Mouse (Mus musculus) telencephalon, adult 2 months (tissue): ENCODE measurements around the gene Mtmr14.

Experiments
- DNase-seq: peaks from one replicate; pipeline ENCODE4 v3.0.0-alpha.2; 2011; ENCODE audit warnings: low read depth, low spot score

Gene Mtmr14

GRCm38 (mm10) chr6:113281676-113282075 lies 44.0 kb downstream of the Mtmr14 start:
- no peak for DNase-seq

DNA sequence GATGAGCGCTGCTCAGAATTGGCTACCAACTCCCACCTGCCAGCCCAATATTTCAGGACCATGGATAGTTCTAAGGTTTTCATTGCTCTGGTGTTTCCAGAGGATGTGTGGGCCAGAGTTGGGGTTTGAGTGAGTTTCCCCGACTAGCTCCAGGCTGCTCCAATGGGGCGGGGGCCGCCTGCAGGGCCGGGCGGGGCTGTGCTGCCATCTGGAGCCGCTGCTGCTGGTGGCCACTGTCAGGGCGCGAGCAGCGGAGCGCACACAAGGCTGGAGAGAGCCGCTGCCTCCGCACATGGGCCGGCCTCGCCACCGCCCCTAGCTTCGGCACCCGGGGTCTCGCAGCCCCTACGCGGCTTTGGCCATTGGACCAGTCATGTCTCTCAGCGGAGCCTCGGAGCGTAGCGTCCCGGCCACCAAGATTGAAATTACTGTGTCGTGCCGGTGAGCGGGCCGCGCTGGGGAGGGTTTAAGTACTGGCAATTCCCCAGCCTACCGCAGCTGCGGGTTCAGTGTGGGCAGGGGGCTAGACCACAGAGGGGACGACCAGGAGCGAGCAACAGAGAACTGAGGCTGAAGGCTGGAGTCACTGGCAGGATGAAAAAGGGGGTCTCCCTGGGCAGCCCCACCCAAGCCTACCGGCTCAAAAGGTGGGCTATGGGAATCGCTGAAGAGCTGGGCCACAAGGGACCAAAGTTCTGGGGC lies 44.6 kb downstream of the Mtmr14 start, which contains the start of gene Cpne9:
Gene Cpne9 (plus strand): TSS at position 207 of the 702 bp plus-strand sequence.
- no peak for DNase-seq

- DNase-seq, result no peak
These were observed 45.3 kb downstream of the Mtmr14 start for GRCm38 (mm10) chr6:113282969-113283368.

DNA sequence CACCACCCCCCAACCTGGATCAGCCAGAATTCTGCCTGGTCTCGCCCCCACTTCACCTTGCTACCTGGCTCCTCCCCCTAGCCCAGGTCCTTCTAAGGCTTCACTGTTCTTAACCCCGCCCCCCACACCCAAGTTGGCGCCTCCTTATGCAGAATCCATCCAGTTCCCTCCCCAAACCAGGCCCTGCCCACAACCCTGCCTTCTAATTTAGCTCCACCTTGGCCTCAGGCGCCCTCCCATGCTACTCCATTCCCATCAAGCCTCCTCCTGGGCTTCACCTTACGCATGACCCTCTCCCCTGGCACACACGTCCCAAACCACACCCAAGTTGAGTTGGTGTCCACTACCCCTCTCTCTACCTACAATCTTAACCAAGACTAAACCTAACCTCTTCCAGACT lies 45.9 kb downstream of the Mtmr14 start:
- DNase-seq, result no peak

- DNase-seq, result no peak
These were observed 47.3 kb downstream of the Mtmr14 start for GRCm38 (mm10) chr6:113284931-113285330.

- no peak for DNase-seq
These were observed 48.7 kb downstream of the Mtmr14 start for GRCm38 (mm10) chr6:113286316-113286715.

GRCm38 (mm10) chr6:113287236-113287635 lies 49.6 kb downstream of the Mtmr14 start:
- DNase-seq, result peak; percentile 74

GRCm38 (mm10) chr6:113289346-113289745 lies 51.7 kb downstream of the Mtmr14 start:
- DNase-seq, result no peak

DNA sequence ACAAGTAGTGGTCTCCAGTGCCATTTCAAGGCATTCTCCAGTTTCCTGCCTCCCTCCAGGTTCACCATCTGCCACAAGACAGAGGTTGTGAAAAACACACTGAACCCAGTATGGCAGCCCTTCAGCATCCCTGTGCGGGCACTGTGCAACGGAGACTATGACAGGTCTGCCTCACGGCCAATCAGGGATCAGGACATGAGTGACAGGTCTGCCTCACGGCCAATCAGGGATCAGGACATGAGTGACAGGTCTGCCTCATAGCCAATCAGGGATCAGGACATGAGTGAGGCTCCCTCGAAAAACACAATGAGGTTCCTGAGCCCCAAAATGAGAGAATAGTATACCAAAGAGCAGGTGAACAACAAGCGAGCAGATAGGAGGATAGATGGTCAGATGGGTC lies 52.7 kb downstream of the Mtmr14 start:
- no peak for DNase-seq

DNA sequence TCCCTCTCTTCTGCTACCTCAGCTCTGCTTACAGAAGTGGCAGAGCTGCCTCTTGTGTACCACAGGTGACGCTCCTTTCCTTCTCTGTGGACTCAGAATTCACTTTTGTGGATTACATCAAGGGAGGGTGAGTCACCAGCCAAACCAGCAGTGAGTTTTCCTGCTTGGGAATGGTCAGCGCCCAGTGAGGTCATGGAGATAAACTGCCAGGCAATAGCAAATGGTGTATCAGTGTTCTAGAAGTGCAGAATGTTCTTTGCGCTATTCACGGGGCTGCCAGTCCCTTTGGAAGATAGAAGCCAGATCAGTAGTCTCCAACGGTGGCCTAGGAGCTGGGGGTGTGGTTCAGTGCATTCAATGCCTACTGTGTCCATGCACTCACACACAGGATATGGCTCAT lies 55.3 kb downstream of the Mtmr14 start:
- no peak for DNase-seq

DNA sequence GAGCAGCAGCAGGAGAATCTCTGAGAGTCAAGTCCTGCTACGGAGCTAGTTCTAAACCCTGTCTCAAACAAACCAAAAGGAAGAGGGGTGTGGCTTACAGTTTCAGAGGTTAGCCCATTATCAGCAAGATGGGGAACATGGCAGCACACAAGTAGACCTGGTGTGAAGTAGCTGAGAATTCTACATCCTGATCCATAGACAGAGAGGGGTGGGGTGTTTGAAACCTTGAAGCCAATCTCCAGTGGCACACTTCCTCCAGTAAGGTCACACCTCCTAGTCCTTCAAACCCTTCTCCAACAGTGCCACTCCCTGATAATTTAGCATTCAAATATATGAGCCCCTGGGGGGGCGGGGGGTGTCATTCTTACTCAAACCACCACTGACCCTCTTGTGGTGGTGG lies 58.4 kb downstream of the Mtmr14 start:
- no peak for DNase-seq

DNA sequence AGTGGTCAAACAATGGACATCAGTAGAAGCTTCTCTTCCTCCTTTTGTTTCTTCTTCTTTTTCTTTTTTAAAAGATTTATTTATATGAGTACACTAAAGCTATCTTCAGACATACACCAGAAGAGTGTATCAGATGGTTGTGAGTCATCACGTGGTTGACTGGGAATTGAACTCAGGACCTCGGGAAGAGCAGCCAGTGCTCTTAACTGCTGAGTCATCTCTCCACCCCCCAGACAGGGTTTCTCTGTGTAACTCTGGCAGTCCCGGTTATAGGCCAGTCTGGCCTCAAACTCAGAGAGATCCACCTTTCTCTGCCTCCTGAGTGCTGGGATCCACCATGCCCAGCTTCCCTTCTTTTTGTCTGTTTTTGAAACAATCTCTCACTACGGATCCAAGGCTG lies 59.0 kb downstream of the Mtmr14 start:
- no peak for DNase-seq

DNA sequence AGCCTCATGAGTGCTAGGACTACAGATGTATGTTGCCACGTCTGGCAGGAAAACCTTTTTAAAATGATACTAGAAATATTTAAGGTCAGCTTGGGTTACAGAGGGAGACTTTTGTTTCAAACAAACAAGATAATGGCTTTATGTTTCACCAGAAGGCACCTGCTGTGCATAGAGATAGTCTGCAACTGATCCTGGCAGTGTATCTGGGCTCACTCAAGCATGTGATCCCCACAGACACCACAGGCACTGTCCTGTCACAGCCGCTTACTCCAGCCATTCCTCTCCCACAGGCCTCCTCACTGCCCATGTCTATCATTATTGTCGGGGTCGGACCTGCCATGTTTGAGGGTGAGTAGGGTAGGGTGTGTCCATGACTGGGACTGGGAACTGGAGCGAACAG lies 63.7 kb downstream of the Mtmr14 start:
- no peak for DNase-seq

DNA sequence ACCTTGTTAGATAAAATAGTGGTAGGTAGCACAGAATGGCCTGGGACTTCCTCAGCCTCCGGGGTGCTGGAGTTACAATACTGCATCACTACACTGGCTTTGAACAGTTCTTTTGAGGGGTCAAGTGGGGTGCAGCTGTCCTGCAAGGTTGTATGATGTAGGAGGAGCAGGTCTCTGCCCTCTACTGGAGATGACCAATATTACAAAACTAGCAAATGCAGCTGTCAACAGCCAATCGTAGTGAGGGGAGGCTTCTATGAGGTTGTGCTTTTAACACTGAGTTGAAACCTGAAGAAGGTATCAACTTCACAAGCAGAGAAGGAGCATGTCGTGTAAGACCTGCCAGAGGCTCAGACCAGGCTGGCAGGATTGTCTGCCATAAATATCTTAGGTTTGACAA lies 64.6 kb downstream of the Mtmr14 start:
- no peak for DNase-seq

DNA sequence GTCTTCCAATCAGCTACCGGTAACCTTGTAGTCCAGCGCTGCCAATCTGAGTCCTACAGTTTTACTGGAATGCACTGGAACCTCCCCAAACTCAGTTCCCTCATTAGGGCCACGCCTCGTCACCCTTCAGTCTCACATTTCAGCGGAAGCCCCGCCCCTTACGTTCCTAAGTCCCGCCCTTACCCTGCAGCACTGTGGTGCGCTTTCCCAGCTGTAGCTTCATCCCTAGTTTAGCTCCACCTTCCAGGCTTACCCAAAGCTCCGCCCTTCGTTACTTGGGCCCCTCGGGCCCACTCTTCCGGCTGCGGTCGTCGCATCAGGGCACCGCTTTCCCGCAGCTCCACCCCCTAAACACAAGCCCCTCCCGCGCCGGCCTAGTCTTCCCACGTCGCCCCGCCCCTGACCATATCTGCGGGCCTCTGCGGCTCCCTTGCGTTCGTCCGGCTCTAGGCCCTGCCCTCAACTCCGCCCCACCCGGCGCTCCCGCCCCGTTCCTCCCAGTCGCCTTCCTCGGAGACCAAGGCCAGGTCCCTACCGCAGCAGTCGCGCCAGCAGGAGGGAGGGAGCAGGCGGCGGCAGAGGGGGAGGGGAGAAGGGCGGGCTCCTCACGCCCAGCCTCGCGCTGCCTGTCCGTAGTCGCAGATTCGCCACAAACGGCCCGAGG lies 68.8 kb downstream of the Mtmr14 start:
- DNase-seq, result peak; percentile 100

GRCm38 (mm10) chr6:113306986-113307349 lies 69.3 kb downstream of the Mtmr14 start, which contains the start of gene Brpf1:
Gene Brpf1 (plus strand): TSS chr6:113307137.
- no peak for DNase-seq

DNA sequence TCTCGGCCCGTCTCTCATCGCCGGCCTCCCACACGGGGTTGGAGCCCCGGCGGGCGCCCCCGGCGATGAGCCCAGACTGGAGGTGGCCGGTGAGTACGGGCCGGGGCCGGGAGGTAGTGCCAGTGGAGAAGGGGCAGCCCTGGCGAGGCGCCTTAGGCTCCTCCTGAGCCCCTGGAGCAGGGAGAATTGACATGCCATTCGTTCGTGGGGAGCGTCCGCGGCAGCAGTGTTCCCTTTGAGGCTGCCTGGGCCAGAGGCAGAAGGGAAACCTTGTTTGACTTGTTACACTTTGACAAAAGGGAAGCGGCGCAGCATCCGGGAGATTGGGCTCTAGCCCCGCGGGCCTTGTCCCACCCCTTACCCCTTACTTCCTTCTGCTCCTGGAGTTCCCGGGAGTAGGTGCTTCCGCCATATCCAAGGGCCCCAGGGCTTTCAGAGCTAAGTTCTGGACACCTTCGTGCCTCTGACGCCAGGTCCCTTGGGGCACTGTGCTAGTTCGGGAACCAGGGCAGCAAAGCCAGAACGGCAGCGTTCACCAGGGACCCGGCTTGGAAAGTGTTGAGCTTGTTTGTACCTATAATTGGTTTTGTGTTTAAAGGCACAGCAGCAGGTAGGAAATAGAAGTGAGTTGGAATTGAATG lies 70.0 kb downstream of the Mtmr14 start:
- DNase-seq, result no peak

GRCm38 (mm10) chr6:113308141-113308540 lies 70.5 kb downstream of the Mtmr14 start:
- no peak for DNase-seq

DNA sequence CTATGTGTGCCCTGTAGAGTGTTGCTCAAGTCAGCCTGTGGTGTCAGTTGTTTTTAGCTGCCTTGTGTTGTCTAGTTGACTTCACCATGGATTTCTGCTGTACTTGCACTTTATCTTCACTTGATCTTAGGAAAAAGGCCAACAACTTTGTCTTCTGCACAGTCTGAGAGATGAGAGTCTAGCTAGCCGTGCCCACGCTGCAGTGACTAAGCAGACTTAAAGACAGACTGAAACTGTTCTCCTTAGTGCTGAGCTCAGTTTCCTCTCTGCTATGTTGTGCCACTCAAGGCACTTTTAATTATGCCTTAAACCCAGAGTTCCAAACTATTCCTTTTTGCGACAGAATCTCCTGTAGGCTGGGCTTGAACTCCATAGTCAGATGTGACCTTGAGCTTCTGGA lies 78.3 kb downstream of the Mtmr14 start:
- no peak for DNase-seq

DNA sequence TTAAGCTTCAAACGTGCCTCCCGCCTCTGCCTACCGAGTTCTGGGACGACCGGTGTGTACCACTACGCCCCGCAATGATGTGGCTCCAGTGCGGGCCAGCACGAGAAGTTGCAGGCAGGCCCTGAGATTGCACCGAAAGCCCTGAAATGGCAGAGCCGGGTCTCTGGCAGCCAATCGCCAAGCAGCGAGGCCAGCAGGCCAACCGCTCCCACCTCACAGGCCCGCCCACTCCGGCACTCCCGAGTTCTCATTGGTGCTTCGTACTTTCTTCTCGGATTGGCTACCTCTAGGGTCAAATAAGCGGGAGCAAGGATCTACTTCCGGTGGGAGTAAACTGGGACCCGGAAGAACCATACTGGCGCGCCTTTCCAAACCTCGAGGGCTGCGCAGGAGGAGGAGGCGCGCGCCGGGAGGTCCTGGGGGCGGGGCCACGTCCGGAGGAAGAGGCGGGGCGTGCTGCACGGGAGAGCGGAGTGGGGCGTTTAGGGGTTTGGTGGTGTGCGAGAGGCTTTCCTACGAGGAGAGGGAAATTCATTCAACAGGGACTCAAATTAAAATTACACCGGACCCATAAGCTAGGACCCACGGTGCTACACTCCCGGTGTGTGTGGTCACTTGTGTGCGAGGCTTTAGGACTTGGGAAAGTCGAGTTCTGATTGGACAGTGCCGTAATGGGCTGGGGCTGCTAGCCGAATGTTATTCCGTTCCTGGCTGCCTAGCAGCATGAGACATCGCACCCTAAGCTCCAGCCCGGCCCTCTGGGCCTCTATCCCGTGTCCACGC lies 89.1 kb downstream of the Mtmr14 start, which contains the start of gene Ogg1:
Gene Ogg1 (plus strand): TSS at position 440 of the 783 bp plus-strand sequence.
- DNase-seq, result peak; percentile 99

GRCm38 (mm10) chr6:113329396-113329795 lies 91.8 kb downstream of the Mtmr14 start:
- no peak for DNase-seq

- DNase-seq, result no peak
These were observed 92.9 kb downstream of the Mtmr14 start for GRCm38 (mm10) chr6:113330547-113330946.
